ENCODE assay signal across 8 mouse cellular contexts in genomic region chr17:46030731-46031620, GRCm38 (mm10). TPM values are rescaled to one million over a fixed set of nuclear protein-coding genes. Genes with fewer than 3 reads are reported as not detected.
DNase-seq lines count a peak whose midpoint lies in the region; ATAC-seq lines count a peak whose summit lies in the region.

No protein-coding gene starts in this region.

- peak overlapping the region; percentile 81 for H3K4me3 ChIP-seq in hindbrain, embryonic 16.5 days (ENCODE audit: low read length)

- DNase-seq in T-cell, adult 2 months (ENCODE audit: low spot score) = peak; percentile 25
- peak; percentile 74 to 81 for DNase-seq in cerebellum, postnatal 10 days
- DNase-seq in gastrocnemius, adult 18-20 months (ENCODE audit: low spot score) = peak; percentile 73
- peak; percentile 49 to 84 for DNase-seq in left cerebral cortex, postnatal 10 days (ENCODE audit: extremely low spot score in 1 of 2, low spot score in 2 of 2)
- peak; percentile 45 to 57 for DNase-seq in right cerebral cortex, postnatal 36 days (ENCODE audit: low spot score in 2 of 2)

- H3K4me2 ChIP-seq in hindbrain, embryonic 16.5 days (ENCODE audit: low read length) = peak overlapping the region; percentile 59

- no peaks in the 10 kb centered on the region for H3K9me3 ChIP-seq in hindbrain, embryonic 16.5 days (ENCODE audit: control insufficient read depth, low read length)

- no peaks in the 10 kb centered on the region for H3K27me3 ChIP-seq in hindbrain, embryonic 16.5 days (replicated peaks; ENCODE audit: control insufficient read depth, insufficient read depth, low read length)

- peak overlapping the region; percentile 90 for H3K9ac ChIP-seq in hindbrain, embryonic 16.5 days (ENCODE audit: low read depth, low read length)

- under 1% methylated on average over 74 of the region's 92 CpGs for WGBS in hindbrain, embryonic 16.5 days

- peak; percentile 73 for ATAC-seq in hindbrain, embryonic 16.5 days
- peak; percentile 49 for ATAC-seq in megakaryocyte-erythroid progenitor cell, adult 5-6 weeks (replicated peaks; ENCODE audit: low FRiP score, low TSS enrichment, poor library complexity, severe bottlenecking)
- no peak for ATAC-seq in erythroid progenitor cell, adult 5-6 weeks (replicated peaks; ENCODE audit: low FRiP score, poor library complexity, severe bottlenecking)

- intact Hi-C loops in left cerebral cortex, postnatal 10 days (cut with DNase I) = loop anchor here (5.0 kb wide), 1 partner anchor 101 kb away; no protein-coding TSS in a partner anchor

- H3K4me1 ChIP-seq in hindbrain, embryonic 16.5 days (ENCODE audit: control insufficient read depth, insufficient read depth, low read depth, low read length) = peaks cover 42% of the 10 kb centered on the region

- H3K36me3 ChIP-seq in hindbrain, embryonic 16.5 days (ENCODE audit: control insufficient read depth, insufficient read depth, low read length) = no peaks in the 10 kb centered on the region

- peak overlapping the region; percentile 89 for H3K27ac ChIP-seq in hindbrain, embryonic 16.5 days (ENCODE audit: low read depth, low read length)

RNA-seq across cellular contexts. Expression of gene Vegfa, which starts 1.2 kb away (rescaled TPM):
- total RNA-seq in gastrocnemius, adult 18-20 months (2021) = 100 to 1,000 TPM in 1 of 2 experiments, 10 to 100 TPM in 1; 90.0 to 204 TPM
- 3.7 and 3.8 TPM in 2 replicates for polyA plus RNA-seq in hindbrain, embryonic 16.5 days (2015; fragmentation: Nextera tagmentation; extraction: Ambion mirVana)
- 10 to 100 TPM; 73.6 to 82.9 TPM for total RNA-seq in left cerebral cortex, postnatal 10 days (2021)
- 8.8 and 12.5 TPM in 2 replicates for total RNA-seq in megakaryocyte-erythroid progenitor cell, adult 5-6 weeks (2014; fragmentation: Nextera tagmentation)
- 15.2 and 17.2 TPM in 2 replicates for total RNA-seq in megakaryocyte-erythroid progenitor cell, adult 5-6 weeks (2017)
- total RNA-seq in erythroid progenitor cell, adult 5-6 weeks (2015; ENCODE audit: low replicate concordance) = 0.42 and 11.2 TPM in 2 replicates
- 3.5 and 6.4 TPM in 2 replicates for total RNA-seq in erythroid progenitor cell, adult 5-6 weeks (2017; ENCODE audit: low replicate concordance)

Comparison
In these comparisons a context has a peak if more than half of its experiments do, and no peak if none do; other contexts are left out.
1. DNase-seq: peak in every context shown above with its lines; median percentile 78 in cerebellum, postnatal 10 days; 73 in gastrocnemius, adult 18-20 months; 66 in left cerebral cortex, postnatal 10 days; 51 in right cerebral cortex, postnatal 36 days; 25 in T-cell, adult 2 months.
2. RNA of gene Vegfa, which starts 1.2 kb away (total RNA-seq): 90.0 to 204 TPM in gastrocnemius, adult 18-20 months and 73.6 to 82.9 TPM in left cerebral cortex, postnatal 10 days; 8.8 to 17.2 TPM in megakaryocyte-erythroid progenitor cell, adult 5-6 weeks and 0.42 to 11.2 TPM in erythroid progenitor cell, adult 5-6 weeks; every median in the first group is over 4 times any median in the second.